Mouse (Mus musculus) stomach, postnatal 0 days (tissue): ENCODE measurements at regions not wholly inside any gene's neighbourhood (a gene's known extent, or its start where the extent isn't known, plus 50 kb on each side); places are given as distances from the start of the nearest gene placed in this dataset.
A peak's percentile ranks its signal among the peaks of the same experiment; 100 is the strongest.

Source experiments
- ATAC-seq: fragments of 200-750 bp; cut with Nextera tagmentation; 2 replicates; pipeline ENCODE4 v1.8.0; 2017; ENCODE audit not compliant: low FRiP score, low TSS enrichment
- DNase-seq: peaks from one replicate; pipeline ENCODE4 v3.0.0-alpha.2; 2016; ENCODE audit warnings: low spot score
- H3K27ac ChIP-seq: fragments of 300-500 bp; sonication (generic); replicated peaks from 2 replicates; pipeline ENCODE4 v1.5.1; 2014; ENCODE audit warnings: mild to moderate bottlenecking, control low read depth
- H3K27me3 ChIP-seq: fragments of 300-500 bp; sonication (generic); 2 replicates; pipeline ENCODE4 v1.6.1; 2014; ENCODE audit warnings: low read length; ENCODE audit not compliant: control insufficient read depth, insufficient read depth
- H3K36me3 ChIP-seq: fragments of 300-500 bp; sonication (generic); 2 replicates; pipeline ENCODE4 v1.6.1; 2014; ENCODE audit warnings: low read length, mixed read lengths; ENCODE audit not compliant: control insufficient read depth, insufficient read depth
- H3K4me1 ChIP-seq: fragments of 300-500 bp; sonication (generic); replicated peaks from 2 replicates; pipeline ENCODE4 v1.6.1; 2014; ENCODE audit warnings: antibody characterized with exemption; ENCODE audit not compliant: control insufficient read depth, insufficient read depth
- H3K4me2 ChIP-seq: fragments of 300-500 bp; sonication (generic); replicated peaks from 2 replicates; pipeline ENCODE4 v1.6.1; 2014; ENCODE audit warnings: low read depth, mild to moderate bottlenecking, control low read depth, moderate library complexity
- H3K4me3 ChIP-seq: fragments of 300-500 bp; sonication (generic); 2 replicates; pipeline ENCODE4 v1.5.1; 2014; ENCODE audit warnings: low read depth, low read length, control low read depth
- H3K9ac ChIP-seq: fragments of 300-500 bp; sonication (generic); 2 replicates; pipeline ENCODE4 v1.6.1; 2014; ENCODE audit warnings: mild to moderate bottlenecking, low read length, control low read depth, mixed read lengths
- H3K9me3 ChIP-seq: fragments of 300-500 bp; sonication (generic); 2 replicates; pipeline ENCODE4 v1.6.1; 2016; ENCODE audit warnings: low read length; ENCODE audit not compliant: control insufficient read depth
- CTCF ChIP-seq: IDR thresholded peaks from 2 replicates; pipeline ENCODE4 v1.5.1; 2016; ENCODE audit warnings: antibody characterized with exemption, low read depth, mild to moderate bottlenecking, moderate library complexity
- EP300 ChIP-seq: optimal IDR thresholded peaks from 2 replicates; pipeline ENCODE3; 2016; ENCODE audit warnings: antibody characterized with exemption
- WGBS: fragments of 180-500 bp; shearing (Covaris S2); extraction: QIAGEN DNeasy Blood & Tissue Kit; methylation state at CpG from one replicate; pipeline ENCODE4 v1.1.7; 2014; 5-methylcytosine and 5-hydroxymethylcytosine counted together

DNA sequence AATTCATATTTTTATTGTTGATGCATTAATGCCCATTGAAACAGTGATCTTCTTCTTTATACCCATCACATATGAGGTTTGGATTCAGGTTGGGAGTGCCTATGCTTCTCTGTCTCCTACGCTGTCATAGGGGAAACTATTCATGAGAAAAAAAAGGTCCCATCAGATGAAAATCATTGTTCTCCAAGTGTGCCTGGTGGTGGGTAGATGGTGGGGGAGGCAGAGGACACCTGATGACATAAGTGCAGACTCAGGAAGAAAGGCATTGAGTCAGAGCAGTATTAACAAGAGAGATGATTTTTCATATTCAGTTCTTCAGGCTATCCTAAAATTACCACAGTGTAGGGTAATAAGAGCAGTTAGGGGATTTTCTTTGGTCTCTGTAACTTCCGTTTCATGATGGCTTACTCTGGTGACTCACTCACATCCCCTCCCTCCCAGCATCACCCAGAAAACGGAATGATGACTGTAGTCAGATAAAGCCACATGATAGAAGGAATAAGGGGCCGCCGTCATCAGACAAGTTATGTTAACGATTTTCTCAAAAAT lies 190.3 kb upstream of the Smarca2 start:
- ATAC-seq (no peak), DNase-seq (no peak)
- Histone ChIP-seq H3K27ac (no peak overlapping the region), H3K4me3 (no peak overlapping the region), H3K4me1 (no peaks in the 10 kb centered on the region), H3K9ac (no peak overlapping the region), H3K27me3 (no peaks in the 10 kb centered on the region), H3K4me2 (no peak overlapping the region), H3K9me3 (no peaks in the 10 kb centered on the region), H3K36me3 (no peaks in the 10 kb centered on the region)
- 78% methylated on average over 6 of the region's 6 CpGs for WGBS
- no peak for TF ChIP-seq EP300
- no peak for TF ChIP-seq CTCF

DNA sequence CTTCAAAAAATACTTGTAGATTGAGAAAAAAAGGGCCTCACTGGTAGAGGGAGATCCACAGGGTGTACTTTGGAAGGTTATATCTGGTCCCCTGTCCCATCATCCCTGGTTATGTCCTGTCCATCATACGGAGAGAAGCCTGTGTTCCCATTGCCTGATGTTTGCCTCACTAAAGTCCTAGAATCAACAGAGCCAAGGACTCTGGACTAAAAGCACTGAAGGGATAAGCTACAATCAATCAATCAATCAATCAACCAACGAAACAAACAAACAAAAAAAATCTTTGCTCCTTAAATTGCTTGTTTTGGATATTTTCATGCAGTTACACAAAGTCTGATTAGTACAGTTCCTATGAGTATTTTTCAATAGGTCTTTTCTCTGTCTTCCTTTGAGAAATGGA lies 185.1 kb upstream of the Smarca2 start:
- 71% methylated on average over 2 of the region's 2 CpGs for WGBS
- ATAC-seq, result no peak

DNA sequence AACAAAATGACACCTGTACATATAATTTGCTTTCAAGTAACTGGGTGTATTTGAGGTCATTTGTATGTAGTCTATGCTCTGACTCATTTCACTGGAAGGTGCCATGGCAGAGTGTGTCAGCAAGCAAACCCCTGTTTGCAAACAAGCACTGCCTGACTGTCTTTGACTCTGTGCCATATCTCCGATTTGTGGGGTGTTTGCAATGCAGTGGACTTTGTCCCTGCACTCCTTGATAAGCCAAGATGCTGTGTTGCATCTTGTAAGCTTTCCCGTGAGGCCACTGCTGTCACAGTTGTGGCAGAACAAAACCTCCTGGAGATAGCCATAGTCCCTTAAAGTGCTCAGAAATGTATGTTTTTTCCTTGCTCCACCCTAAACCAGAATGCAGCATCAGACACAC lies 165.7 kb upstream of the Smarca2 start:
- DNase-seq (peak; percentile 77), ATAC-seq (peak; percentile 98)
- WGBS, result 63% methylated on average over 2 of the region's 2 CpGs
- no peak overlapping the region for H3K9ac ChIP-seq
- H3K4me2 ChIP-seq, result no peak overlapping the region
- no peaks in the 10 kb centered on the region for H3K4me1 ChIP-seq
- H3K27ac ChIP-seq, result no peak overlapping the region
- no peaks in the 10 kb centered on the region for H3K27me3 ChIP-seq
- no peaks in the 10 kb centered on the region for H3K9me3 ChIP-seq
- TF ChIP-seq EP300, result no peak
- H3K4me3 ChIP-seq, result no peak overlapping the region
- no peaks in the 10 kb centered on the region for H3K36me3 ChIP-seq

More for the DNA sequence above, 185.1 kb upstream of the Smarca2 start:
- H3K36me3 ChIP-seq, result no peaks in the 10 kb centered on the region
- no peaks in the 10 kb centered on the region for H3K27me3 ChIP-seq
- no peaks in the 10 kb centered on the region for H3K9me3 ChIP-seq
- no peak overlapping the region for H3K9ac ChIP-seq
- TF ChIP-seq EP300 (no peak), CTCF (no peak)
- no peak overlapping the region for H3K27ac ChIP-seq
- no peaks in the 10 kb centered on the region for H3K4me1 ChIP-seq
- no peak for DNase-seq
- no peak overlapping the region for H3K4me3 ChIP-seq
- H3K4me2 ChIP-seq, result no peak overlapping the region

DNA sequence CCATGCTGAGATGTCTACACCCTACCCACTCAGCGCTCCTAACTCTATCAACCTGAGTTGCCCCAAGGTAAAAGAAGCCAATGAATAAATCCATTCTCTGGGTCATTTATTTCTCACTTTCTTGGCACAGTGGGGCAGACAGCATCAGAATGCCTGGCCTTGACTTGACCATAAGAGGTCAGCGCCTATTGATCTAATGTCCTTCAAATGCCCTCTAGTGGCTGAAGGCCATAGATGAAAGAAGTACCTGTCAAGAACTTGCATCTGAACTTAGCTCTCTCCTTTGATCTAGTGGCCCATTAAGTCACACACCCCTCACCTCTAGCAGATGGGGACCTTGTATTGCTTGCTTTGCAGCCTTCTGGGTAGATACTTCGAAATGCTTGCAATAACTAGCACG lies 159.5 kb upstream of the Smarca2 start:
- H3K36me3 ChIP-seq, result no peaks in the 10 kb centered on the region
- WGBS, result 80% methylated on average over 4 of the region's 4 CpGs
- H3K27me3 ChIP-seq, result no peaks in the 10 kb centered on the region
- no peak overlapping the region for H3K27ac ChIP-seq
- no peak overlapping the region for H3K4me3 ChIP-seq
- DNase-seq (no peak), ATAC-seq (no peak)
- no peaks in the 10 kb centered on the region for H3K9me3 ChIP-seq
- no peak overlapping the region for H3K4me2 ChIP-seq
- TF ChIP-seq CTCF (peak; percentile 48), EP300 (no peak)
- no peaks in the 10 kb centered on the region for H3K4me1 ChIP-seq
- H3K9ac ChIP-seq, result no peak overlapping the region

DNA sequence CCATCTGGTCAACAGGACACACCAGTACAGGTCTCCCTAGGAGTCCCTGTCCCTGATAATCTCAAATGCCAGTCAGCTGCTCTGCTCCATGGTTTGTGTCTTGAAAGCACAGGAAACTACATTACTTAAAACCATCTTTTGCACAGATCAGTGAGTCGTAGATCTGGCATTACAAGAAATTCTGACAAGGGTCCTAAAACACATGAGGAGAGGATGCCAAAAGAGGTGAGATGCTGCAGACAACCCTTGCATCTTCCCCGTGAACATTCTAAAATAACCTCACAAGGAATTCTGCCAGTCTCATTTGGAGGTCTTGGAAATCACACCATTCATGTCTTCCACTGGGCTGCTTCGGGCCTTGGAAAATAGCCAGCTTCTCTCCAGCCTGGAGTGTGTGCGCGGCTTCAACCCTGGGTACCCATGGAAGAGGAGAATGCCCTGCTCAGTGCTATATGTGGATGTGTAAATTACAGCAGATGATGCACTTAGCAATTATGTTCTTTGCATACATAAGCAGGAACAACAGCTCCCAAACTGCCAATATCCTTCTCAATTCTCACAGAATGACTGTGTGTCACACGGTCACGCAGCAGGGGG lies 157.3 kb upstream of the Smarca2 start:
- H3K4me2 ChIP-seq, result no peak overlapping the region
- ATAC-seq (no peak), DNase-seq (no peak)
- TF ChIP-seq EP300 (no peak), CTCF (no peak)
- H3K36me3 ChIP-seq, result no peaks in the 10 kb centered on the region
- no peaks in the 10 kb centered on the region for H3K4me1 ChIP-seq
- no peak overlapping the region for H3K27ac ChIP-seq
- H3K9ac ChIP-seq, result no peak overlapping the region
- H3K9me3 ChIP-seq, result no peaks in the 10 kb centered on the region
- no peak overlapping the region for H3K4me3 ChIP-seq
- no peaks in the 10 kb centered on the region for H3K27me3 ChIP-seq
- WGBS, result 81% methylated on average over 7 of the region's 7 CpGs

DNA sequence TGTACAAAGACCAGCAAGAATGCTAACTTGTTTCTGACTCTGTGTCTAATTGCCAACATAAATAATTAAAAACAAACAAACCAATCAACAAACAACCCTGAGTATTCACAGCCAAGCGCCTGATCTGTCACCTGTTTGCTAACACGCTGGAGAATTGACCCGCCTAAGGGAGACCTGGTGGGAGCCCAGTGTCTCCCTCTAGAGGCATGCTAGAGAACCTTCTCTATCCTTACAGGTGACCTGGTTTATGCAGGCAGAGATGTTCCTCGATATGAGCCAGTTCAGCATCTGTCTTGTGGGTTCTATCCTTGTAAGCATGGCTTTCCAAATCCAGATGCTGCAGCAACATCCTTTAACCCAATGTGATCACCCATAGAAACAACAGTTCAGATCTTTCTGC lies 143.1 kb upstream of the Smarca2 start:
- no peak overlapping the region for H3K4me2 ChIP-seq
- H3K27ac ChIP-seq, result no peak overlapping the region
- no peaks in the 10 kb centered on the region for H3K4me1 ChIP-seq
- no peaks in the 10 kb centered on the region for H3K27me3 ChIP-seq
- H3K36me3 ChIP-seq, result no peaks in the 10 kb centered on the region
- no peaks in the 10 kb centered on the region for H3K9me3 ChIP-seq
- H3K9ac ChIP-seq, result no peak overlapping the region
- TF ChIP-seq CTCF (peak; percentile 55), EP300 (no peak)
- no peak overlapping the region for H3K4me3 ChIP-seq
- no peak for ATAC-seq
- no peak for DNase-seq
- 50% methylated on average over 4 of the region's 4 CpGs for WGBS
